Mouse (Mus musculus): Measurements from ENCODE around the gene Stip1. TPM values are rescaled to one million over a fixed set of nuclear protein-coding genes. Genes with fewer than 3 reads are reported as not detected.

The Stip1 gene
- polyA plus RNA-seq, 1 experiment from 2014 or later, result 428 TPM

DNA sequence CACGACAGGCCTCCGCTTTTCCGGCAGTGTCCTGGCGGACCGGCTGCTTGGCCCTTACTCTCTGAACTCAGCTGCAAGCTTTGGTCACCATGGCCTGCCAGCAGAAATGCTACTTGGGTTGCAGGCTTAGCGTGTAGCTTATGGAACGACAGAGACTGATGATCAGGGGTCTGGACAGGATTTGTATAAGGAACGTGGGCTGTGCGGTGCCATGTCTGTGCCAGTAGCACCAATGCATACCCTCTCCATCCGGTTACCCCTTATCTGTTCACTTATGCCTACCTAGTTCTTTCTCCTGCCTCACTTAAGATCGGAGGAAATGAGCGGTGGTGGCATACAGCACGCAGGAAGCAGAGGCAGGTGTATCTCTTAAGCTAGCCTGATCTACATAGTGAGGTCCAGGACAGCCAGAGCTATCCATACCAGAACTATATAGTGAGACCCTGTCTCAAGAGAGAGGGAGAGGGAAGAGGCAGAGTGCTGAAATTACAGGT lies 917 bp upstream of the Stip1 start:
- ATAC-seq (replicated peaks; ENCODE audit: low FRiP score) (no peak), DNase-seq (ENCODE audit: low spot score) (no peak)
- peak overlapping the region; percentile 68 for H3K9ac ChIP-seq (ENCODE audit: low read length)
- no peaks in the 10 kb centered on the region; the same call in 1 of the 2 replicates for H3K36me3 ChIP-seq (ENCODE audit: control insufficient read depth, insufficient read depth, low read length)
- no peaks in the 10 kb centered on the region for H3K27me3 ChIP-seq (ENCODE audit: control insufficient read depth, insufficient read depth, low read length)
- peak overlapping the region; percentile 58 for H3K4me2 ChIP-seq (ENCODE audit: low read depth, low read length, severe bottlenecking)
- WGBS, result 30% methylated on average over 13 of the region's 13 CpGs
- peaks cover 4% of the 10 kb centered on the region for H3K4me1 ChIP-seq (replicated peaks; ENCODE audit: control insufficient read depth, insufficient read depth, low read length)
- H3K4me3 ChIP-seq (ENCODE audit: low read depth, low read length), result peak overlapping the region; percentile 36
- H3K27ac ChIP-seq (ENCODE audit: low read depth, low read length), result peak overlapping the region; percentile 78
- no peaks in the 10 kb centered on the region for H3K9me3 ChIP-seq (ENCODE audit: control insufficient read depth, low read length)

DNA sequence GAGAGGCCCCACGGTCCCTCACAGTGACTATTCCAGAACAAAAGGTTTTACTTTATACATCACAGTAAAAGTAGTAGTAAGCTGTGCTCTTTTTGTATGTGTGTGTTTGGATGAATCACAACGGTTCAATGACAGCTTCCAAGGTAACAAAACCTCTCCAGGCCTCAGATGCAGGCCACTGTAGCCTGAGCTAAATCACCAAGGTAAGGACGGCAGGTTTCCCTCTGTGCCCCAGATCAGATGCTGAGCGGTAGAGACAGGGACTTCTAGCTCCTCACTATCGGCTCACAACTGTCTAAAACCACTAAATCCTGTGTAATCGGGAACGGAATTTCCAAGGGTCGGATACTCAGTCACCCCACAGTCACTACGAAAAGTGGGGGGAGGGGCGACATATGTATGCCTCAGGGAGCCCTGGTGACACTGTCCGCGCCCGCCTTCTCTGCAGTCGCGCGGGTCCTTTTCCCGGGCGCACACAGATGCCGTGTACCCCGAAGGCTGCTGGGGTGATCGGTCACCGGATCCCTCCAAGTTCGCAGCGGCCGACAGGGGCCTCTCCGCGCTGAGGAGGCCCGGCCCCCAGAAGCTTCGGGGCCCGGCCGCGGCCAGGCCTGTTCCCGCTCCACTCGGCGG lies 563 bp downstream of the Stip1 start:
- 1% methylated on average over 35 of the region's 35 CpGs for WGBS
- H3K4me3 ChIP-seq (ENCODE audit: low read depth, low read length), result peak overlapping the region; percentile 89
- ATAC-seq (replicated peaks; ENCODE audit: low FRiP score) (peak; percentile 17; the same call in 1 of the 2 replicates), DNase-seq (ENCODE audit: low spot score) (peak; percentile 84)
- peaks cover 4% of the 10 kb centered on the region for H3K4me1 ChIP-seq (replicated peaks; ENCODE audit: control insufficient read depth, insufficient read depth, low read length)
- H3K9ac ChIP-seq (ENCODE audit: low read length), result peak overlapping the region; percentile 96
- H3K36me3 ChIP-seq (ENCODE audit: control insufficient read depth, insufficient read depth, low read length), result peaks cover 9% of the 10 kb centered on the region
- no peaks in the 10 kb centered on the region for H3K27me3 ChIP-seq (ENCODE audit: control insufficient read depth, insufficient read depth, low read length)
- H3K4me2 ChIP-seq (ENCODE audit: low read depth, low read length, severe bottlenecking), result peak overlapping the region; percentile 87
- no peaks in the 10 kb centered on the region for H3K9me3 ChIP-seq (ENCODE audit: control insufficient read depth, low read length)
- peak overlapping the region; percentile 82 for H3K27ac ChIP-seq (ENCODE audit: low read depth, low read length)

DNA sequence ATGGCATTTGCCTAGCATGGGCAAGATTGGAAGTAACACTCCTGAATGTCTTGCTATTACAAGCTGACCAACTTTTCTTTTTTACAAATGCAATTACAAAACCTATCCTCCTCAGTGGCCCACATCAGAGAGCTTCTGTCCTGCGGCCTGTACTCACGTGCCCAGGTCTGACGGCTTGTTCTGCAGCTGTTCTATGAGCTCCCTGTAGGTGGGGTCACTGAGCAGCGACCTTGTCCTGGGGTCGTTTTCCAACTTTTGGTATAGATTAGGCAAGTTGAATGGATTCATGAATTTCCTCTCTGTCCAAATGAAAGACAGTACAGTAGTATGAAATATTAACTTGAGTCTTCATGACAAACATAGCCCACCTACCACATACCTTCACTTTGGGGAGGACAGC lies 5.8 kb downstream of the Stip1 start:
- H3K27me3 ChIP-seq (ENCODE audit: control insufficient read depth, insufficient read depth, low read length), result no peaks in the 10 kb centered on the region
- ATAC-seq (replicated peaks; ENCODE audit: low FRiP score) (no peak), DNase-seq (ENCODE audit: low spot score) (no peak)
- peaks cover 39% of the 10 kb centered on the region for H3K36me3 ChIP-seq (ENCODE audit: control insufficient read depth, insufficient read depth, low read length)
- peaks cover 4% of the 10 kb centered on the region for H3K4me1 ChIP-seq (replicated peaks; ENCODE audit: control insufficient read depth, insufficient read depth, low read length)
- no peaks in the 10 kb centered on the region for H3K9me3 ChIP-seq (ENCODE audit: control insufficient read depth, low read length)
- no peak overlapping the region for H3K4me3 ChIP-seq (ENCODE audit: low read depth, low read length)
- no peak overlapping the region for H3K4me2 ChIP-seq (ENCODE audit: low read depth, low read length, severe bottlenecking)
- 91% methylated on average over 5 of the region's 5 CpGs for WGBS
- no peak overlapping the region for H3K9ac ChIP-seq (ENCODE audit: low read length)
- H3K27ac ChIP-seq (ENCODE audit: low read depth, low read length), result no peak overlapping the region

GRCm38 (mm10) chr19:7029531-7029930 lies 10.2 kb downstream of the Stip1 start:
- no peaks in the 10 kb centered on the region for H3K27me3 ChIP-seq (ENCODE audit: control insufficient read depth, insufficient read depth, low read length)
- no peak overlapping the region for H3K4me2 ChIP-seq (ENCODE audit: low read depth, low read length, severe bottlenecking)
- H3K9ac ChIP-seq (ENCODE audit: low read length), result no peak overlapping the region
- ATAC-seq (replicated peaks; ENCODE audit: low FRiP score) (no peak), DNase-seq (ENCODE audit: low spot score) (no peak)
- H3K27ac ChIP-seq (ENCODE audit: low read depth, low read length), result no peak overlapping the region
- peaks cover 52% of the 10 kb centered on the region for H3K36me3 ChIP-seq (ENCODE audit: control insufficient read depth, insufficient read depth, low read length)
- no peaks in the 10 kb centered on the region for H3K9me3 ChIP-seq (ENCODE audit: control insufficient read depth, low read length)
- no peaks in the 10 kb centered on the region for H3K4me1 ChIP-seq (replicated peaks; ENCODE audit: control insufficient read depth, insufficient read depth, low read length)
- H3K4me3 ChIP-seq (ENCODE audit: low read depth, low read length), result no peak overlapping the region
- 96% methylated on average over 5 of the region's 5 CpGs for WGBS

DNA sequence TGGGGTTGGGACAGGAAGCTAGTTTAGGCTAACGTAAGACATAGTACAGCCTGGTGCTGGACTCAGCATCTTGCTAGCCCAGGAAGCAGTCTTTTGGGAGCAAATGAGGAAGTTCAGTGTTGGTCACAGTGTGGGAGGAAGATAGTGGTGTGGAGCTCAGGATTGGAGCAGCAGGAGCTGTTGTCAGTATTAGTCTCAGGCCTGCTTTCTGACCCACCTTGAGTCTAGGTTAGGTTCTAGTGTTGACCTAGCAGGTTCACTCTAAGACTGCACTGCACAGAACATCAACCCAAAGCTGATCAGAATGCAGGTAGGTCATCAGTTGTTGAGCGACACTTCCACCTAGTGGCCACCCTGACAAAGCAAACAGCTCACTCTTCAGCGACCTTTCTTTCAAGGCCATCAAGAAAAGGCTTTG lies 19.5 kb downstream of the Stip1 start:
- H3K27me3 ChIP-seq (ENCODE audit: control insufficient read depth, insufficient read depth, low read length), result no peaks in the 10 kb centered on the region
- H3K4me2 ChIP-seq (ENCODE audit: low read depth, low read length, severe bottlenecking), result no peak overlapping the region
- WGBS, result 53% methylated on average over 3 of the region's 3 CpGs
- H3K4me3 ChIP-seq (ENCODE audit: low read depth, low read length), result no peak overlapping the region
- DNase-seq (ENCODE audit: low spot score) (no peak), ATAC-seq (replicated peaks; ENCODE audit: low FRiP score) (peak; percentile 55; the same call in 1 of the 2 replicates)
- H3K9ac ChIP-seq (ENCODE audit: low read length), result no peak overlapping the region
- no peaks in the 10 kb centered on the region for H3K4me1 ChIP-seq (replicated peaks; ENCODE audit: control insufficient read depth, insufficient read depth, low read length)
- no peak overlapping the region for H3K27ac ChIP-seq (ENCODE audit: low read depth, low read length)
- peaks cover 19% of the 10 kb centered on the region for H3K36me3 ChIP-seq (ENCODE audit: control insufficient read depth, insufficient read depth, low read length)
- no peaks in the 10 kb centered on the region for H3K9me3 ChIP-seq (ENCODE audit: control insufficient read depth, low read length)

DNA sequence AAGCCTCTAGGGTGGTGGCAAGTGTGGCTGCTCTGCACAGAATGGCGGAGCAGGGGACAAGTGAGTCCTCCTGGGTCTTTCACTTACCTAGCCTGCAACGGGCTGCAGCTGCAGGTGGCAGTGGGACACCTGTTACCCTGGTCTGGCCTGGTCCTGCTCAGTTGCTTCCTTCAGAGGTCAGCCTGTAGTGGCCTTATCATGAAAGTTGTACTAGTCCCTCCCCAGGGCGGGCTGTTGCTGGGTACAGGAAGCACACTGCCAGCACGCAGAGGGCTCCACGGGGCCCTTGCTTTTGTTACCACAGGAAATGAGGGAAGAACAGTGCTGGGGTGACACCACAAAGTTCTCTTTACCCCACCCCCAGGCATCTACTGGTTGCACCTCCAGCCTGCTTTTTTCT lies 20.6 kb downstream of the Stip1 start, which contains the start of gene Fermt3:
Fermt3 (minus strand) TSS at position 279 of the 400 bp plus-strand sequence.
- Histone ChIP-seq H3K9me3 (ENCODE audit: control insufficient read depth, low read length) (no peaks in the 10 kb centered on the region), H3K4me3 (ENCODE audit: low read depth, low read length) (no peak within 1 kb of the TSS), H3K27me3 (ENCODE audit: control insufficient read depth, insufficient read depth, low read length) (no peaks in the 10 kb centered on the region), H3K36me3 (ENCODE audit: control insufficient read depth, insufficient read depth, low read length) (peaks cover 17% of the 10 kb centered on the region), H3K4me2 (ENCODE audit: low read depth, low read length, severe bottlenecking) (no peak within 1 kb of the TSS), H3K9ac (ENCODE audit: low read length) (no peak within 1 kb of the TSS), H3K27ac (ENCODE audit: low read depth, low read length) (no peak within 1 kb of the TSS), H3K4me1 (replicated peaks; ENCODE audit: control insufficient read depth, insufficient read depth, low read length) (no peaks in the 10 kb centered on the region)
- WGBS, result 91% methylated on average over 5 of the region's 5 CpGs
- no peak for ATAC-seq (replicated peaks; ENCODE audit: low FRiP score)
- no peak for DNase-seq (ENCODE audit: low spot score)

DNA sequence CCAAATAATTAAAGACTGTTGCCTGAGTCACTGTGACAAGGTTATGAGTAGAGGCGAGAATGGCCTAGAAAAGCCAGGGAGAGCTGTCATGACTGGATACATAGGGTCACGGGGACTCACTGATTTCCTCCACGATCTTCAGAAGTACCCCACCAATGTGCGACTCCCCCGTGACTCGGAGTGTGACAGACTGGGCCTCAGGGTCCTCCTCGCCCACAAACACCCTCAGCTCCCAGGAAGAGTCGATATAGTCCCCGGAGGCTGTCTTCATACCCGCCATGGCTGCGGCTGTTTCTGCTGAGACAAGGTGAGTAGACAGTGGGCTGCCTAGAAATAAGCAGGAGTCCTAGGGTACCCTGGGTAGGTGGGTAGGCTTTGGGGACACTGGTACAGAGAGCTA lies 21.2 kb downstream of the Stip1 start:
- no peaks in the 10 kb centered on the region for H3K4me1 ChIP-seq (replicated peaks; ENCODE audit: control insufficient read depth, insufficient read depth, low read length)
- 94% methylated on average over 11 of the region's 11 CpGs for WGBS

DNA sequence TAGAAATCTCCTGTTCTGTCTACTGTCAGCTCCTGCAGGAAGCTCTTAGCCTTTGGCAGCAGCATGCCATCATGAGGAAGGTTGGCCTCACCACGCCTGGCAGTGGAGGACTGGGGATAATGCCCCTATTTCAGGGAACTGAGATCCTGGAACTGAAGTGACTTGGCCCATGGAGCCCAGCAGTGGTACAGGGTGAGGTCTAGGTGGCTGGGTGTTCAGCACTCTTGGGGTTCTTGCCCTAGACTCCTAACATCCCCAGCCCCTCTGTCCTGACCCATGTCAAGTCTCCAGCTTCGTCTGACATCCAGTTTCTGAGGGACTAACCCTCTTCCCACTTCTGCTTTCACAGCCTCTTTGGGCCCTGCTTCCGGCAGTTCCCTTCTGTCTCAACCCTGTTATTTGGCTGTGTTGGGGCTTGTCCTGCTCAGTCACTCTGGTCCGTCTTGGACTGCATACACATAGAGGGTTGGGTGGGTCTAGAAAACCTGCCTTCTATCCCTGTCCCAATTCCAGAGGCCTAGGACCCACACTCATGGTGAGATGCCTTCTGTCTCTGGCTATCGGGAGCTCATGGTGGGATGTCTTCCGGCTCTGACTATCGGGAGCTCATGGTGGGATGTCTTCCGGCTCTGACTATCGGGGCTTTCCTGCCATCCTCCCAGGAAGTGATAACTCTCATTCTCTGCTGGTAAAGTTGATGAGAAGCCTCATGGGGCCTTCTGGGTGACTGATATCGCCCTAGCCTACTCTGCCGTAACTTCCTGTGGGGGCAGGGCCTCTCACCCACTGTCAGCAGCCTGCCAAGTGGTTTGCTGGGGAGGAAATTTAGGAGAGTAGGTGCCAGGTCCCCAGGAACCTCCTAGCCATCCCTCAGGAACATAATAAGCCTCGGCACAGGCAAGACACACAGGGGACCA lies 22.0 kb downstream of the Stip1 start:
- Histone ChIP-seq H3K27ac (ENCODE audit: low read depth, low read length) (no peak overlapping the region), H3K36me3 (ENCODE audit: control insufficient read depth, insufficient read depth, low read length) (peaks cover 15% of the 10 kb centered on the region), H3K9me3 (ENCODE audit: control insufficient read depth, low read length) (no peaks in the 10 kb centered on the region), H3K27me3 (ENCODE audit: control insufficient read depth, insufficient read depth, low read length) (no peaks in the 10 kb centered on the region), H3K4me3 (ENCODE audit: low read depth, low read length) (no peak overlapping the region), H3K4me1 (replicated peaks; ENCODE audit: control insufficient read depth, insufficient read depth, low read length) (no peaks in the 10 kb centered on the region), H3K9ac (ENCODE audit: low read length) (no peak overlapping the region), H3K4me2 (ENCODE audit: low read depth, low read length, severe bottlenecking) (no peak overlapping the region)
- DNase-seq (ENCODE audit: low spot score) (no peak), ATAC-seq (replicated peaks; ENCODE audit: low FRiP score) (no peak)
- WGBS, result 89% methylated on average over 12 of the region's 12 CpGs

More for the DNA sequence above, 21.2 kb downstream of the Stip1 start:
- Histone ChIP-seq H3K9me3 (ENCODE audit: control insufficient read depth, low read length) (no peaks in the 10 kb centered on the region), H3K36me3 (ENCODE audit: control insufficient read depth, insufficient read depth, low read length) (peaks cover 15% of the 10 kb centered on the region), H3K27me3 (ENCODE audit: control insufficient read depth, insufficient read depth, low read length) (no peaks in the 10 kb centered on the region), H3K27ac (ENCODE audit: low read depth, low read length) (no peak overlapping the region), H3K4me3 (ENCODE audit: low read depth, low read length) (no peak overlapping the region), H3K9ac (ENCODE audit: low read length) (no peak overlapping the region), H3K4me2 (ENCODE audit: low read depth, low read length, severe bottlenecking) (no peak overlapping the region)
- ATAC-seq (replicated peaks; ENCODE audit: low FRiP score) (no peak), DNase-seq (ENCODE audit: low spot score) (no peak)
